ENCODE assay signal across 8 mouse cellular contexts in genomic region chr11:115162205-115162601, GRCm38 (mm10). TPM values are rescaled to one million over a fixed set of nuclear protein-coding genes. Genes with fewer than 3 reads are reported as not detected.
DNase-seq lines count a peak whose midpoint lies in the region; ATAC-seq lines count a peak whose summit lies in the region.

No protein-coding gene starts in this region.

- no peak overlapping the region for H3K9ac ChIP-seq in heart, embryonic 14.5 days (ENCODE audit: low read length)
- no peak overlapping the region for H3K9ac ChIP-seq in hindbrain, embryonic 12.5 days
- no peak overlapping the region for H3K9ac ChIP-seq in midbrain, embryonic 13.5 days (replicated peaks)

- WGBS in heart, embryonic 14.5 days = 21% methylated on average over 9 of the region's 9 CpGs
- WGBS in hindbrain, embryonic 12.5 days = 22% methylated on average over 9 of the region's 9 CpGs
- 24% methylated on average over 9 of the region's 9 CpGs for WGBS in midbrain, embryonic 13.5 days

- no peak for ATAC-seq in heart, embryonic 14.5 days (ENCODE audit: insufficient number of reproducible peaks, insufficient read depth, low FRiP score, low read depth)
- ATAC-seq in hindbrain, embryonic 12.5 days (ENCODE audit: low FRiP score) = no peak
- ATAC-seq in midbrain, embryonic 13.5 days = no peak

- H3K9me3 ChIP-seq in heart, embryonic 14.5 days (ENCODE audit: control insufficient read depth, low read length) = no peaks in the 10 kb centered on the region
- no peaks in the 10 kb centered on the region for H3K9me3 ChIP-seq in hindbrain, embryonic 12.5 days (replicated peaks)
- no peaks in the 10 kb centered on the region for H3K9me3 ChIP-seq in midbrain, embryonic 13.5 days

- H3K4me2 ChIP-seq in heart, embryonic 14.5 days (ENCODE audit: low read length) = peak overlapping the region; percentile 93
- peak overlapping the region; percentile 61 for H3K4me2 ChIP-seq in hindbrain, embryonic 12.5 days (replicated peaks)
- H3K4me2 ChIP-seq in midbrain, embryonic 13.5 days (replicated peaks) = peak overlapping the region; percentile 63

- no peak overlapping the region for H3K4me3 ChIP-seq in heart, embryonic 14.5 days (ENCODE audit: control insufficient read depth in 1 of 2, insufficient read depth in 1 of 2, low read depth in 1 of 2, low read length in 2 of 2)
- 0 out of 2 replicates have a peak overlapping the region, but pooled peaks have one; percentile 46 for H3K4me3 ChIP-seq in hindbrain, embryonic 12.5 days
- H3K4me3 ChIP-seq in midbrain, embryonic 13.5 days (replicated peaks) = no peak overlapping the region

- no peak overlapping the region for H3K27ac ChIP-seq in heart, embryonic 14.5 days (replicated peaks in 1 of 2; ENCODE audit: control insufficient read depth in 1 of 2, insufficient read depth in 1 of 2, low read depth in 2 of 2, low read length in 2 of 2)
- no peak overlapping the region for H3K27ac ChIP-seq in hindbrain, embryonic 12.5 days
- H3K27ac ChIP-seq in midbrain, embryonic 13.5 days = no peak overlapping the region

- peaks cover 12% of the 10 kb centered on the region; the same call in 1 of the 2 replicates for H3K27me3 ChIP-seq in heart, embryonic 14.5 days (ENCODE audit: control insufficient read depth, insufficient read depth, low read length)
- peaks cover 65% of the 10 kb centered on the region for H3K27me3 ChIP-seq in hindbrain, embryonic 12.5 days
- H3K27me3 ChIP-seq in midbrain, embryonic 13.5 days = peaks cover 66% of the 10 kb centered on the region

- no peak for DNase-seq in heart, adult 9 months (ENCODE audit: low spot score in 2 of 2)
- DNase-seq in NIH3T3 (ENCODE audit: low read depth) = peak; percentile 70
- DNase-seq in embryo, embryonic 10.5 days (ENCODE audit: low spot score) = no peak
- no peak for DNase-seq in natural killer cell, adult 2 months (ENCODE audit: low spot score in 2 of 2)
- no peak for DNase-seq in spleen, postnatal 4 days (ENCODE audit: low spot score in 2 of 2)

- no peaks in the 10 kb centered on the region for H3K36me3 ChIP-seq in heart, embryonic 14.5 days (ENCODE audit: control insufficient read depth, insufficient read depth, low read length)
- H3K36me3 ChIP-seq in hindbrain, embryonic 12.5 days = no peaks in the 10 kb centered on the region
- H3K36me3 ChIP-seq in midbrain, embryonic 13.5 days = no peaks in the 10 kb centered on the region

- H3K4me1 ChIP-seq in heart, embryonic 14.5 days (ENCODE audit: control insufficient read depth in 2 of 2, insufficient read depth in 2 of 2, low read length in 2 of 2) = peaks cover 18 to 43% of the 10 kb centered on the region in 2 experiments
- peaks cover 36% of the 10 kb centered on the region for H3K4me1 ChIP-seq in hindbrain, embryonic 12.5 days
- peaks cover 46% of the 10 kb centered on the region for H3K4me1 ChIP-seq in midbrain, embryonic 13.5 days (replicated peaks)

RNA-seq across cellular contexts. Expression of gene Slc9a3r1, which starts 0.9 kb away (rescaled TPM):
- 18.0 and 21.9 TPM in 2 replicates for polyA plus RNA-seq in heart, embryonic 14.5 days (2014; fragmentation: Nextera tagmentation; extraction: Ambion mirVana)
- 35.7 and 42.3 TPM in 2 replicates for polyA plus RNA-seq in hindbrain, embryonic 12.5 days (2016; fragmentation: Nextera tagmentation; extraction: Ambion mirVana)
- 30.4 and 34.3 TPM in 2 replicates for polyA plus RNA-seq in midbrain, embryonic 13.5 days (2015; fragmentation: Nextera tagmentation; extraction: Ambion mirVana)

RNA-seq across cellular contexts. Expression of gene Tmem104, which starts 25.1 kb away (rescaled TPM):
- polyA plus RNA-seq in heart, embryonic 14.5 days (2014; fragmentation: Nextera tagmentation; extraction: Ambion mirVana) = 6.5 and 8.4 TPM in 2 replicates
- polyA plus RNA-seq in hindbrain, embryonic 12.5 days (2016; fragmentation: Nextera tagmentation; extraction: Ambion mirVana) = 9.0 and 10.4 TPM in 2 replicates
- 10.3 and 10.7 TPM in 2 replicates for polyA plus RNA-seq in midbrain, embryonic 13.5 days (2015; fragmentation: Nextera tagmentation; extraction: Ambion mirVana)

RNA-seq across cellular contexts. Expression of gene Nat9, which starts 25.5 kb away (rescaled TPM):
- 16.5 and 16.6 TPM in 2 replicates for polyA plus RNA-seq in heart, embryonic 14.5 days (2014; fragmentation: Nextera tagmentation; extraction: Ambion mirVana)
- polyA plus RNA-seq in hindbrain, embryonic 12.5 days (2016; fragmentation: Nextera tagmentation; extraction: Ambion mirVana) = 19.1 and 21.1 TPM in 2 replicates
- polyA plus RNA-seq in midbrain, embryonic 13.5 days (2015; fragmentation: Nextera tagmentation; extraction: Ambion mirVana) = 20.9 and 23.7 TPM in 2 replicates

RNA-seq across cellular contexts. Expression of gene Cd300lf, which starts 28.4 kb away (rescaled TPM):
- polyA plus RNA-seq in heart, embryonic 14.5 days (2014; fragmentation: Nextera tagmentation; extraction: Ambion mirVana) = 0.22 and 0.61 TPM in 2 replicates
- polyA plus RNA-seq in hindbrain, embryonic 12.5 days (2016; fragmentation: Nextera tagmentation; extraction: Ambion mirVana) = 0.27 TPM in 1 of 2 replicates, not detected in the other
- polyA plus RNA-seq in midbrain, embryonic 13.5 days (2015; fragmentation: Nextera tagmentation; extraction: Ambion mirVana) = 0.28 TPM in 1 of 2 replicates, not detected in the other
